Mouse (Mus musculus): ENCODE results near the gene Med24. TPM values are rescaled to one million over a fixed set of nuclear protein-coding genes. Genes with fewer than 3 reads are reported as not detected.
A peak's percentile ranks its signal among the peaks of the same experiment; 100 is the strongest.
"Not testable (repeated sequence)": the region's sequence is repeated elsewhere in the genome, so short reads cannot be mapped to it uniquely, and the experiment has no call there.

Med24 gene
- total RNA-seq, 4 experiments from 2014 or later: 109 to 128 (median 117) TPM

DNA sequence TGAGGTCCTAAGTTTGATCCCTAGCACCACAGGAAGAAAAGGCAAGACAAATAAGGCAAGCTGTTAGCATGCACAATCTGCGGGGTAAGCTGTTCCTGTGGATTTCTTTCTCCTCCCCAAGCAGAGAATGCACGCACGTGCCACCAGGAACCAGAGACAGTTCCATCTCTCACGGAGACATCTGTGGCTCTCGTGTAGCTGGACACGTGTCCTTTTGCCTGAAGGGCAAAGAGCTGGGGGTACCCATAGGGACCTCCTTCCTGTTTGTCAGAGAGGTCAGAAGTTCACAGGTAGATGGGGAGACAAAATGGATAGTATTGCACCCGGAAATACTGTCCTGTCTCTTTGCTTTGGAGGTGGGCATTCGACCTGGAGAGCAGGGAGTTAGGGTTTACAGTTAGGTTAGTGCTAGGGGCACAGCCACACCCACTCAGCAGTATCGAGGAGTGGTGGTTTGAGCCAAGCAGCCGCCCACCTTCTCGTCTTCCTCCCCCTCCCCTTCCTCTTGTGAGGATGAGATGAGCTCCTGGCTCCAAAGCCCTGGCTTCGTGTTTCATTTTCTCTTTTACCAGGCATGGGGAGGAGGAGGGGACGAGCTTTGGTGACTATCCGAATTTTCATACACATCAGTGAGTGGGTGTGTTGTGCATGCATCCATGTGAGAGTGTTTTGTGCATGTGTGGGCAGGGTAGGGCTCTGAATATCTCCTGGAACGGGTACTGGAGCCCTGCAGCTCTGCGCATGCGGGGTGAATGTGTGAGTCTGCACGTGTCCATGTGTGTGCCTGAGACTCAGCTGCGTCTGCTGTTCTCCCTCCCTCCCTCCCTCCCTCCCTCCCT is 17.8 kb upstream of the Med24 start:
- DNase-seq (ENCODE audit: low spot score in 2 of 2): peak in 1 of 2 experiments; percentile 99

DNA sequence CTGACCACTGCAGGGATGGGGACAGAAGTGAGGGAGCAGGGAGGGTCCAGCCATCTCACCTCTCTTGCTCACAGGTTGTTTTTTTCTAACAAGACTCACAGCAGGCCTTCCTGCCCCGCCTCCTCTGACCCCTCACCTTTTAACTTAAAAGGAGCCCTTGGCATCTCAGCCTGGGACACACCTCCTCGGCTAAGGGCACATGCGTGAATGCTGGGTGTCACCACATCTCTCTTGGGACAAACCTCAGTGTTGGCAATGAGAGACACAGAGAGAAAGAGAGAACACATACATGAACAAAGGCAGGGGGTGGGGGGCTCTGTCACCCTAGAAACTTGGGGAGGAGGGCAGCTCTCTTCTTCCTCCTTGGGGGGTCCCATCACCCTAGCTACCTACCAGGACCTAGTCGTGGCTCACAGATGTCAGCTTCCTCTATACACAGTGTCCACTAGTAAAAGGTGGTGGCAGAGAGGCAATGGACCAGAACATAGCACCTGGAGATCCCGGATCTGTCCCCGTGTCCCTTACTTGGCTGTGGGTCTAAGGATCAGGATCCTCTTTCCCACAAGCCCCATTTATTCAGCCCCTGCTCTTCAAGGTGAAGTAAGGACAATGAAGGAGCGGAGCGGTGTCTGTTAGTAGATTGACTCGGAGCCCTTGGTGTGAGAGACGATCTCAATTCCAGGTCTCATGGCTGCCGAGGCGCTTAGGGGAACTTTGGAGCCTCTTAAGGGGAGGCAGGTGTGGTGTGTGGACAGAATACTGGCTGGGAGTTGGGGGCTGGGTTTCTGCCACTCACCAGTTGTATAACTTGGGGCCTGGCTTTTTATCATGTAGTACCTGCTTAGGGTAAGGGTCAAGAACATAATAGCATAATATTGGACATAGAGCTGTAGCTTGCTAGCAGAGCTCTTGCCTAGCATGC is 17.0 kb upstream of the Med24 start:
- no peak for DNase-seq (ENCODE audit: low spot score in 2 of 2)

DNA sequence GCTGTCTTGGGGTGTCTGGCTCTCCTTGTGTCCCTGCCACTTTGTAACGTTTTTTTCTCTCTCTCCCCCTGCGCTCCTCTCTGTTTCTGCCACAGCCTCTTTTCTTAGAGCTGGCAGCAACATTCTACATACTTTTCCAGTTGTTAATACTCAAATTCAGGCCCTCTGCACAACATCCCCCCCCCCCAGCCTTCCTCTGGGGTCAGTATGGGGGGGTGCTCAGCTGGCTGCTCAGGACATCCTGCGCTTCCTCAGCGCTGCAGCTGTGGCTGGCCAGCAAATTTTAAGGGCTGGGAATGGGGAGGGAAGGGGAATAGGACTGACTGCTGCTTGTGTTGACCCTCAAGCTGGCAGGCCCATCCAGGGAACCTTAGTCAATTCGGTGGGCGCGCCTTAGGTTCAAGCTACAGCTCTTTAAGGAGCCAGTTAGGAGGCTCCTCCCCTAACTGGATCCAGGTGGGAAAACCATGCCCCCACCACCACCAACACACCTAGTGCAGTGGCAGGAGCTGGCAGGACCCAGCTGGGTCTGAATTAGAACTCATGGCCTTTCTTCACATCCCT is 15.3 kb upstream of the Med24 start:
- no peak for DNase-seq (ENCODE audit: low spot score in 2 of 2)

- no peak for DNase-seq (ENCODE audit: low spot score in 2 of 2)
Measured at GRCm38 (mm10) chr11:98743655-98744345, 14.6 kb upstream of the Med24 start.

DNA sequence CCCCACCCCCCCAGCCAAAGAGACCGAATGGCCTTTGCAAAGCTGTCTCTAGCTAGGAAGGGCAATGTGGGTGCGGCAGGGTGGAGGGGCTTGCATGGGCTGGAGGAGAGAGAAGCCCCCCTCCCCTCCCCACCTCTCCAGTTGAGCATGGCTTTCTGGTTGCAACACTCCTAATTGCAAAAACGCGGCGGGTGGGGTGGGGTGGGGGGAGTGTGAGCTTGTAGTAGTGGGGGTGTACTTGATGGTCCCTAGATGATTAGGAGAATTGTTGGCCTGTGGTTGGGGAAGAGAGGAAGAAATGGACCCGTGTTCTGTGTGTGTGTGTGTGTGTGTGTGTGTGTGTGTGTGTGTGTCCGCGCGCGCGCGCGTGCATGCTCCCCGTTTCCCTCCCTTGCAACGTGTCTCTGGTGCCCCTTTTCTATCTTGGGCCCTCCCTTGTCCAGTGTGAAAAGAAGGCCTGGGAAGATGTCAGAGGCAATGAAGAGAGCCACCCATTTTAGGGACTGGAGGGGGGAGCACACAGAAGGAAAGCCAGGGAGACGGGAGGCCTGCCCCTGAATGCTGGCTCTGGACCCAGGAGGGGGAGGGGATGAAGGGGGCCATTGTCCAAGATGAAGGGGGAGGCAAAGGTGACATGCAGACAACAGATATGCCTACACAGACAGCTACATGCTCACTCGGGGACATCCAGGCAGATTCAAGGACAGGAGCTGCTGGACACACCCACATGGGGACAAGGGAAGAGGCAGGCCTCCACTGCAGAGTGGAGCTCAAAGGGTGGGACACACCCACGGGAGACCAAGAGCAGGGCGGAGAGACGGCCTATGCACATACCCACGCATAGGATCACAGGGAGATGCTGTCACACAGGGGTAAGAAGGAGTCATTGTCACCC is 13.4 kb upstream of the Med24 start:
- peak in 1 of 2 experiments; percentile 73 for DNase-seq (ENCODE audit: low spot score in 2 of 2)

DNA sequence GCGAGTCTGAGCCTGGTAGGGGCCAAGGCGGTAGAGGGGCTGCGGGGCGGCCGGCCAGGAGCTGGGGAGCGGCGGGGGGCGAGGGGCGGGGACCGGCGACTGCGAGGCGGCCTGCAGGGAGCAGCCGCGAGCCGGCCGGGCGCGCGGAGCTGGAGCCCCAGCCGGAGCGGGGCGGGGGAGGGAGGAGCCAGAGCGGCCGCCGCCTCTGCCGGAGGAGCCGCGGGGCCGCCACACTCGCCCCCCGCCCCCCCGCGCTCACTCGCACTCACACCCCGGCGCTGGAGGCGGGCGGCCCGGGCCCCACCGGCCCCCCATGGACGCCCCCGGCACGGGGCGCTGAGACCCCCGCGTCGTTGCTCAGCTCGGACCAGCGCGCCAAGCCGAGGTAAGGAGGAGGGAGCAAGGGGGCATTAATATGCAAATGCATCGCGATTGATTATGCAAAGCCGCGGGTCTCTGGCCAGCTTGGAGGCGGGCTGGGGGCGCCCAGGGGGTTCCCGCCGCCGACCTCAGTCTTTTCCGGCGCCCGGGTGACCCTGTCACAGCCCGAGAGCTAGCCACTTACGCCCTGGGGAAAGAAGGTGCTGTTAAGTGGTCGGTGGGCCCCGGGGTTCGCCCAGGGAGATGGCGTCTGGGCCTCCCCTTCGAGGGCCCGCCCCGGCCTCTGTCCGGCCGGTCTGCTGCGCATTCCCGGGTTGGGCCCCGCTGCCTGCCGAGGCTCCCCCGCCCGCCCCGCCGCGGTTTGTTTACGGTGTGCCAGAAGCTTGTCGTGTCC is 12.6 kb upstream of the Med24 start:
- DNase-seq (ENCODE audit: low spot score in 2 of 2): peak in 1 of 2 experiments; percentile 68

GRCm38 (mm10) chr11:98741051-98741620 is 11.9 kb upstream of the Med24 start:
- no peak for DNase-seq (ENCODE audit: low spot score in 2 of 2)

GRCm38 (mm10) chr11:98740393-98741050 is 11.3 kb upstream of the Med24 start, which contains the start of gene Thra:
Gene Thra, plus strand, starts transcription at chr11:98740638.
- DNase-seq (ENCODE audit: low spot score in 2 of 2): peak in 1 of 2 experiments; percentile 60

DNA sequence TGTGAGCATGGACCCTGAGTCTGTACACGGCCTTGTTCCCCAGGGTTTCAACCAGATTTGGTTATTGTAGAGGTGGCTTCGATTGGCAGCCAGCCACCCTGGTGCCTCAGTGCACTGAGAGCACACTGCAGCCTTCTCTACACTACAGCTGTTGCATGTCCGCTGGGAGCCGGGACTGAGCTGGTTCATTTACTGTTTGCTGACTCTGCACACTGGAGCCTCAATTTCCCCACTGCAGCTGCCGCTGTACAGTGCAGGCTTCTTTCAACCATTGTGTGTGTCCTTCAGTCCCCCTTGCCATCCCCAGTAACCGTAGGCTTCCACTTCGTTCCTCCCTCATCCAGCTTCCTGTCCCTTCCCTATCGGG is 10.8 kb upstream of the Med24 start:
- DNase-seq (ENCODE audit: low spot score in 2 of 2): no peak

DNA sequence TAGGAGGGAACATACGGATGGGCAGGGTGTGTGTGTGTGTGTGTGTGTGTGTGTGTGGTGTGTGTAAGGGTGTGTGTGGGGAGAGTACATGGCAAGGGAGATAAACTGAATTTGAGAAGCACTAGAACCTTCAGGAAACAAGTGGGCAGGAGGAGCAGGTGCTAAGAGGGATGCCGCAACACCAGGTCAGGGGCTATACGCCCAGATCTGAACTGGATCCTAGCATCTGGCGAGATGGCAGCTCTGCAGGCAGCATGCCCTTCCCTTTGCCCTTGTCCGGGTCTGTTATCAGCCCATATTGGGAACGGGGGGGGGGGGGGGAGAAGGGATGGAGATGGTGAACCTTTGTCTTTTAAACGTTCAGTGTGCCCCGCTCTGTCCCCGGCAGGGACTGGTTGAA is 9.7 kb upstream of the Med24 start:
- no peak for DNase-seq (ENCODE audit: low spot score in 2 of 2)

DNA sequence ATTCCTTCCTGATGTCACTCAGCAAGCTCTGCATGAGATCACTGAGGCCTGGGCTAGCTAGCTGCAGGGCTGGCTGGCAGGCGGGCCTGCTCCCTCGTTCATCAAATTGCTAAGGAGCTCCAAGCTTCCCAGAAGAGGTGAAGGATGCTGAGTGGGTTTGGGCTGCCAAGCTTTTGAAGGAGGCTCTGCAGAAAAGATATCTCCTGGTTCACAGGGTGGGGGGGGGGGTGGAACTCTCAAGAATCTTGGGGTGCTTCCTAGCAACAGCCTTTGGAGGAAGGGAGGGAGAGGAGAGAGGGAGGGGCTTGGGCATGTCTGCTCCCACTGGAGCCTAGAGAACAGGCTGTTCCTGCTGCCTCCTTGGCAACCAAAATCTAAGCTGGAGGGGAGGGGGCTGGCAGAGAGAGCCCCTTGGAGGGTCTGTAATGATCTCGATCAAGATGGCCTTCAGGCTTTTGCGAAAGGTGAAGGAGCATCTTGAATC is 9.2 kb upstream of the Med24 start:
- DNase-seq (ENCODE audit: low spot score in 2 of 2): peak in 1 of 2 experiments; percentile 76

DNA sequence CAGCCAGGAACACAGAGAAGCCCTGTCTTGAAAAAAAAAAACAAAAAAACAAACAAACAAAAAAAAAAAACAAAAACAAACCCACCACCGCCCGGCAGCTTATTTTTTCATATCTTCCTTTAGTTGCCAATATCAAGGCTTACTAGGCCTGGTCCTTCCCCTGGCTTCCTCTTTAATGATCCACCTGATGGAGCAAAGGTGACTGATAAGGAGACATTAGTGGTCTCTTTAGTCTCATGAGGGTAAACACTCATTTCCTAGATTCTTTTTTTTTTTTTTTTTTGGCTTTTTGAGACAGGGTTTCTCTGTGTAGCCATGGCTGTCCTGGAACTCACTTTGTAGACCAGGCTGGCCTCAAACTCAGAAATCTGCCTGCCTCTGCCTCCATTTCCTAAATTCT is 8.0 kb upstream of the Med24 start:
- DNase-seq (ENCODE audit: low spot score in 2 of 2): not testable (repeated sequence)

GRCm38 (mm10) chr11:98736176-98736575 is 6.9 kb upstream of the Med24 start:
- no peak for DNase-seq (ENCODE audit: low spot score in 2 of 2)

DNA sequence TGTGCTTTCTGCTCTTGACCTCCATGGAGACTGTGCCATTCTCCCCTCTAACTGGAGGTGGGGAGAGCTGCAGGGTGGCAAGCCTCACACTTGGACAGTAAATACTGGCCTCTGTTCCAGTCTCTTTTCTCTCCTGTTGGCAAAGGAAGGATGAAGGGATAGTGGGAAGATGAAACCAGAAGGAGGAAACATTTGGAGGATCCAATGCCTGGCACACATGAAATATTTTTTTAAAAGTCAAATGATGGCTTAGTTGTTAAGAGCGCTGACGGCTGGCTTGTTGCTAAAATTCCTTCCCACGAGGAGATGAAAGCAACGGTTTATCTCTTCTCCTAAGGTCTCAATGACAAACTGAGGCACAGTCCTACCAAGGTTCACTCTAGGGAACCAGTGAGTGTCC is 5.9 kb upstream of the Med24 start:
- no peak for DNase-seq (ENCODE audit: low spot score in 2 of 2)

GRCm38 (mm10) chr11:98734020-98734419 is 4.8 kb upstream of the Med24 start:
- DNase-seq (ENCODE audit: low spot score in 2 of 2): no peak

DNA sequence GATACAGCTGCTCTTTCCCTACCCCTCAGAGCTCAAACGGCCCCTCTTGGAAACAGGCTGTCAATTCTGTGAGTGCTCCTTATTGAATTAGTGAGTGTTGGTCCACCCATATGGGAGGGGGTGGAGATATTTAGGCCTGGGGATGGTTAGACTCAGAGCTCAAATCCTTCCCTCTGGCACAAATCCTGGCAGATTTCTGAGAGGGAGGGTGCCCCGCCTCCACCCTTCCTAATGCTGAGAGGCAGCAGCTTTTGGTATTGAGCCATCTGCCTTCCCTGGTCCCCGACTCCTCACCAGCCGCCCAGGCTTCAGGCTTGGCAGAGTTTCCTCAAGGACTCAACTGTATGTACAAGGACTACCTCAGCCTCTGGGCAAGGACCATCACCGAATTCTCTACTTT is 1.9 kb upstream of the Med24 start:
- DNase-seq (ENCODE audit: low spot score in 2 of 2): peak in 1 of 2 experiments; percentile 88

DNA sequence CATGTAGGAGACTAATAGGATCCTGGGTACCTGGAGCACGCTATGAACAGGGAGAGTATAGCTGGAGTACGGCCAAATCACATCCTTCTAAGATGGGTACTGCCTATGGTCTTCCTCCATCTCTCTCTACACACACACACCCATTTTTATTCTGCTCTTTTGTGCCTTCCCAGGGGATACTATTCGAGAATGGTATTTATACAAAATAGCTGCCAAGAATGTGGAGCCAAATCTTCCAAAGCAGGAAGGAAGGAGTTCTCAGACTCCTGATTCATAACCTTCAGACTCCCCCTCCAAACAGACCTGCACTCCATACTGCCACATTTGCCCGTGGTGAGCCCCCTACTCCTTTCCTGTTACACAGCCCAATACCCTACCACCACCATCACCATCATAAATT is 1.5 kb upstream of the Med24 start:
- DNase-seq (ENCODE audit: low spot score in 2 of 2): no peak

DNA sequence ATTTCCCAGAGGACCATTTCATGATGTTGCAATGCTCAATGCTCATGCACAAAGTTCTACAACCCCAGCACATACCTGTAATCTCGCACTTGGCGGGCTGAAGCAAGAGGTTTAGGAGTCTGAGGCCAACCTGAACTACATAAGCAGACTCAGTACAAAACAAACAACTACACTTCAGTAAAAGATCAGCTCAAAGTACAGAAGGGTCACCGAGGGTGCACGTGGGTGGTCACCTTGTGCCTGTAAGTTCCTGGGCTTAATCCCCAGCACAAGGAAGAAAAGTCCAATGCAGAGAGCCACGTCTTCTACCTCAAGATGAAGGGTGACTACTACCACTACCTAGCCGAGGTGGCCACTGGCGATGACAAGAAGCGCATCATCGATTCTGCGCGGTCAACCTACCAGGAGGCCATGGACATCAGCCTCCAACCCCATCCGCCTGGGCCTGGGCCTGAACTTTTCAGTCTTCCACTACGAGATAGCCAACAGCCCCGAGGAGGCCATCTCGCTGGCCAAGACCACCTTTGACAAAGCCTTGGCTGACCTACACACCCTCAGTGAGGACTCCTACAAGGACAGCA is 3.2 kb downstream of the Med24 start:
- DNase-seq (ENCODE audit: low spot score in 2 of 2): no peak

Data from left cerebral cortex, adult 8-10 months (tissue).